Mouse (Mus musculus) lung, postnatal 0 days (tissue): ENCODE data around the gene Creld1. TPM values are rescaled to one million over a fixed set of nuclear protein-coding genes. Genes with fewer than 3 reads are reported as not detected.
A peak's percentile ranks its signal among the peaks of the same experiment; 100 is the strongest.

ENCODE experiments used
- ATAC-seq: fragments of 200-750 bp; cut with Nextera tagmentation; 2 replicates; pipeline ENCODE4 v1.8.0; 2017; ENCODE audit warnings: moderate library complexity
- DNase-seq: peaks from one replicate; pipeline ENCODE4 v3.0.0-alpha.2; 2016; ENCODE audit warnings: low spot score
- H3K27ac ChIP-seq: fragments of 300-500 bp; sonication (generic); 2 replicates; pipeline ENCODE4 v1.5.1; 2014; ENCODE audit warnings: antibody characterized with exemption, mild to moderate bottlenecking, low read length, mixed read lengths
- H3K27me3 ChIP-seq: fragments of 300-500 bp; sonication (generic); replicated peaks from 2 replicates; pipeline ENCODE4 v1.6.1; 2014; ENCODE audit warnings: low read length, mixed read lengths; ENCODE audit not compliant: insufficient read depth
- H3K36me3 ChIP-seq: fragments of 300-500 bp; sonication (generic); 2 replicates; pipeline ENCODE4 v1.6.1; 2014; ENCODE audit warnings: low read length, mixed read lengths; ENCODE audit not compliant: insufficient read depth
- H3K4me1 ChIP-seq: fragments of 300-500 bp; sonication (generic); 2 replicates; pipeline ENCODE4 v1.6.1; 2014; ENCODE audit warnings: antibody characterized with exemption, low read depth, low read length, mixed read lengths; ENCODE audit not compliant: insufficient read depth
- H3K4me2 ChIP-seq: fragments of 300-500 bp; sonication (generic); replicated peaks from 2 replicates; pipeline ENCODE4 v1.6.1; 2014; ENCODE audit warnings: low read depth, mild to moderate bottlenecking, low read length, moderate library complexity, mixed read lengths
- H3K4me3 ChIP-seq: fragments of 300-500 bp; sonication (generic); 2 replicates; pipeline ENCODE4 v1.5.1; 2014; ENCODE audit warnings: low read depth, low read length
- H3K9ac ChIP-seq: fragments of 300-500 bp; sonication (generic); replicated peaks from 2 replicates; pipeline ENCODE4 v1.6.1; 2014; ENCODE audit warnings: low read depth, mild to moderate bottlenecking
- H3K9me3 ChIP-seq: fragments of 300-500 bp; sonication (generic); 2 replicates; pipeline ENCODE4 v1.6.1; 2016; ENCODE audit warnings: low read length, mixed read lengths
- CTCF ChIP-seq: IDR thresholded peaks from 2 replicates; pipeline ENCODE4 v1.5.1; 2016; ENCODE audit warnings: antibody characterized with exemption, mild to moderate bottlenecking
- EP300 ChIP-seq: IDR thresholded peaks from 2 replicates; pipeline ENCODE4 v1.6.1; 2016; ENCODE audit warnings: antibody characterized with exemption, mild to moderate bottlenecking, control low read depth
- WGBS: fragments of 180-500 bp; shearing (Covaris S2); extraction: QIAGEN DNeasy Blood & Tissue Kit; methylation state at CpG from one replicate; pipeline ENCODE4 v1.1.7; 2014; 5-methylcytosine and 5-hydroxymethylcytosine counted together
- polyA plus RNA-seq: library from polyadenylated mRNA; unstranded; fragments of >200 nt; fragmentation: Nextera tagmentation; extraction: Ambion mirVana; gene quantifications from 2 replicates; pipeline ENCODE4 v1.2.1, GENCODE M21; 2015

Creld1 gene
- polyA plus RNA-seq, 1 experiment from 2014 or later = 25.5 TPM

DNA sequence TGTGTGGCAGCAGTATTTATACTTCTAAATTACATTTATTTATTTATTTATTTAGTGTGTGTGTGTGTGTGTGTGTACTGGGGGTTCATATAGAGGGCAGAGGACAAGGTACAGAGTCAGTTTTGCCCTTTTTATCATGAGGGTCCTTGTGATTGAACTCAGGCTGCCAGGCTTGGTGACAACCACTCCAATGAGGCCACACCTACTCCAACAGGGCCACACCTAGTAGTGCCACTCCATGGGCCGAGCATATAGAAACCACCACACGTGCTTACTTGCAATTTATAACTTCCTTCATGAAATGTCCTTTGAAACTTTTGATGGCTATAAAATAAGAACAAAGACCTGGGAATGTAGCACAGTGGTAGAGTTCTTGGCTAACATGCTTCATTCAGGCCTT lies 9.9 kb upstream of the Creld1 start:
- no peaks in the 10 kb centered on the region for H3K9me3 ChIP-seq
- no peak for TF ChIP-seq CTCF
- TF ChIP-seq EP300 = no peak
- H3K9ac ChIP-seq = no peak overlapping the region
- no peak overlapping the region for H3K27ac ChIP-seq
- no peak for DNase-seq
- no peak for ATAC-seq
- WGBS = 17% methylated on average over 2 of the region's 2 CpGs
- no peak overlapping the region for H3K4me2 ChIP-seq
- H3K4me3 ChIP-seq = no peak overlapping the region
- H3K27me3 ChIP-seq = no peaks in the 10 kb centered on the region
- peaks cover 8% of the 10 kb centered on the region; the same call in 1 of the 2 replicates for H3K4me1 ChIP-seq
- H3K36me3 ChIP-seq = no peaks in the 10 kb centered on the region

- no peaks in the 10 kb centered on the region for H3K36me3 ChIP-seq
- TF ChIP-seq CTCF (no peak), EP300 (no peak)
- H3K4me1 ChIP-seq = peaks cover 8% of the 10 kb centered on the region; the same call in 1 of the 2 replicates
- 89% methylated on average over 6 of the region's 6 CpGs for WGBS
- no peak overlapping the region for H3K9ac ChIP-seq
- H3K27ac ChIP-seq = no peak overlapping the region
- DNase-seq = no peak
- H3K4me2 ChIP-seq = no peak overlapping the region
- ATAC-seq = no peak
- H3K4me3 ChIP-seq = no peak overlapping the region
- H3K9me3 ChIP-seq = no peaks in the 10 kb centered on the region
- H3K27me3 ChIP-seq = no peaks in the 10 kb centered on the region
These were observed 9.4 kb upstream of the Creld1 start for GRCm38 (mm10) chr6:113473715-113474114.

GRCm38 (mm10) chr6:113477353-113477752 lies 5.7 kb upstream of the Creld1 start:
- ATAC-seq (no peak), DNase-seq (no peak)
- Histone ChIP-seq H3K4me1 (peaks cover 1% of the 10 kb centered on the region; the same call in 1 of the 2 replicates), H3K4me2 (no peak overlapping the region), H3K4me3 (no peak overlapping the region), H3K27me3 (no peaks in the 10 kb centered on the region), H3K27ac (no peak overlapping the region), H3K36me3 (no peaks in the 10 kb centered on the region), H3K9me3 (no peaks in the 10 kb centered on the region), H3K9ac (no peak overlapping the region)
- no peak for TF ChIP-seq CTCF
- no peak for TF ChIP-seq EP300
- 30% methylated on average over 7 of the region's 7 CpGs for WGBS

- TF ChIP-seq CTCF = no peak
- ATAC-seq (no peak), DNase-seq (no peak)
- Histone ChIP-seq H3K4me2 (no peak overlapping the region), H3K27ac (no peak overlapping the region), H3K4me1 (no peaks in the 10 kb centered on the region; the same call in 1 of the 2 replicates), H3K36me3 (no peaks in the 10 kb centered on the region), H3K4me3 (no peak overlapping the region), H3K27me3 (no peaks in the 10 kb centered on the region), H3K9me3 (no peaks in the 10 kb centered on the region), H3K9ac (no peak overlapping the region)
- 79% methylated on average over 10 of the region's 10 CpGs for WGBS
These were observed 4.2 kb upstream of the Creld1 start for GRCm38 (mm10) chr6:113478906-113479305.

DNA sequence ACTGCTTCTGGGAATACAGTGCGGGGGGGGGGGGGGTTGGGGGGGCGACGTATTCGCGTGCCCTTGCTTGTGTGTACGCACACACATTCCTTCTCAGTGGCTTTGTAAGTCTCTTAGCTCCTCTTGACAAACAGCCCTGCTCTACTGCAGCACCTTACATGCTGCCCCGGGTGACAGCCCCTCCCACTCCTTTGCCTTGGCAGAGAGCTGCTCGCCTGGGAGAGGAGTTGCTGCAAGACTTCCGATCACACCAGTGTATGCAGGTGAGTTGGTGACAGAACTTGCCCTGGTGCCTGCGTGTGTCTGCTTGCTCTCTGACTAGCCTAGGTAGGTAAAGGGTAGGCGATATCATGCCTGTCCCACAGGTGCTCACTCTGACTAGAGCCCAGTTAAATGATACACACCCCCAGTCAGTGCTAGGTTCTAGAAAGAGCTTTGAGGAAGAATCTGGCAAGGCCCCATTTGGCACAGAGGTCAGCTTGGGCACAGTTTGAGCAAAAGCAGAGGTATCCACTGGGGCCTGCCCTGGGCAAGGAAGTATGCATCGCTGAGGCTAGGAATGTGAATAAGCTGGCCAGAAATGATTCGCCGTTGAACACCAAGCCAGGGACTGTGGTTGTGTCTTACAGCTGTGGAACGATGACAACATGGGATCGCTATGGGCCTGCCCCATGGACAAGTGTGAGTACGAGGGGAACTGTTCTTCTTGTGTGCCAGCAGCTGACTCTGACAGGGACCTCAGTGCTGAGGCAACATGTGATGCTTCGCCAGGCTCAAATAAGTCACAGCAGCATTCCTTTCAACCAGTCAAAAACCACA lies 2.3 kb upstream of the Creld1 start:
- Histone ChIP-seq H3K9ac (no peak overlapping the region), H3K9me3 (no peaks in the 10 kb centered on the region), H3K36me3 (no peaks in the 10 kb centered on the region), H3K27ac (no peak overlapping the region), H3K4me1 (no peaks in the 10 kb centered on the region; the same call in 1 of the 2 replicates), H3K27me3 (no peaks in the 10 kb centered on the region), H3K4me2 (no peak overlapping the region), H3K4me3 (no peak overlapping the region)
- DNase-seq (peak; percentile 71), ATAC-seq (peak; percentile 20)
- no peak for TF ChIP-seq EP300
- no peak for TF ChIP-seq CTCF
- WGBS = 52% methylated on average over 18 of the region's 18 CpGs

DNA sequence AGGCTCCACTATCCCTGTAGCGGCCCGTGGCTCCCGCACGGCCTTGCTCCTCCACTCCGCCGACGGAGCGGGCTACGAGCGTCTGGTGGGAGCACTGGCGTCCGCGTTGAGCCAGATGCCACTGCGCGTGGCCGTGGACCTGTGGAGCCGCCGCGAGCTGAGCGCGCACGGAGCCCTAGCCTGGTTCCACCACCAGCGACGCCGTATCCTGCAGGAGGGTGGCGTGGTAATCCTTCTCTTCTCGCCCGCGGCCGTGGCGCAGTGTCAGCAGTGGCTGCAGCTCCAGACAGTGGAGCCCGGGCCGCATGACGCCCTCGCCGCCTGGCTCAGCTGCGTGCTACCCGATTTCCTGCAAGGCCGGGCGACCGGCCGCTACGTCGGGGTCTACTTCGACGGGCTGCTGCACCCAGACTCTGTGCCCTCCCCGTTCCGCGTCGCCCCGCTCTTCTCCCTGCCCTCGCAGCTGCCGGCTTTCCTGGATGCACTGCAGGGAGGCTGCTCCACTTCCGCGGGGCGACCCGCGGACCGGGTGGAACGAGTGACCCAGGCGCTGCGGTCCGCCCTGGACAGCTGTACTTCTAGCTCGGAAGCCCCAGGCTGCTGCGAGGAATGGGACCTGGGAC lies 509 bp upstream of the Creld1 start:
- WGBS = 4% methylated on average over 53 of the region's 65 CpGs
- DNase-seq (no peak), ATAC-seq (peak; percentile 54)
- Histone ChIP-seq H3K9ac (peak overlapping the region; percentile 29; the same call in 1 of the 2 replicates), H3K27ac (peak overlapping the region; percentile 80), H3K36me3 (no peaks in the 10 kb centered on the region), H3K9me3 (no peaks in the 10 kb centered on the region), H3K27me3 (no peaks in the 10 kb centered on the region), H3K4me3 (peak overlapping the region; percentile 49), H3K4me2 (peak overlapping the region; percentile 68), H3K4me1 (no peaks in the 10 kb centered on the region; the same call in 1 of the 2 replicates)
- peak; percentile 38; the same call in 1 of the 2 replicates for TF ChIP-seq CTCF
- no peak for TF ChIP-seq EP300
